Mouse (Mus musculus): ENCODE data around the gene Pcnt.

DNA sequence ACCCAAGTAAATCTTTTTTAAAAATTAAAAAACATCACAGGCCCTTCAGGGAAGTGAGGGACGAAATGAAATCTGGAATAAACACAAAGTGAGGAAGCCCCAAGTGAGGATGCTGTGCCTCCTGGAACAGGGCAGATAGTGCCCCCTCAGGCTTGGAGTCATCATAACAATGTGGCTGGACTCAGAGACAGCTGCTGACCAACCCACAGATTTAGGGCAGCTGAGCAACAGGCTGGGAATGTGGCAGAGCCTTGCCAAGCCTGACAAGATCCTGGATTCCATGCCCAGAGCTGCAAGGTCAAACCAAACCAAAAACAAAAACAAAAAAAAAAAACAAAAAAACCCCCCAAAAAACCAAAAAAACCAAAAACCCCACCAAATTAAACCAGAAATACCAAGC lies 18.7 kb upstream of the Pcnt start:
- TF ChIP-seq GATA1 (IDR thresholded peaks at IDR 0.05; ENCODE audit: low read length) = no peak
- TF ChIP-seq TAL1 (IDR thresholded peaks at IDR 0.05; ENCODE audit: low read length) = no peak

Measured in erythroblast, embryonic 14.5 days (primary cell).